Mouse (Mus musculus) heart, postnatal 25 days (tissue): Measurements from ENCODE around the gene Trim72. TPM values are rescaled to one million over a fixed set of nuclear protein-coding genes. Genes with fewer than 3 reads are reported as not detected.

ENCODE experiments used
- DNase-seq: peaks from one replicate; pipeline ENCODE4 v3.0.0; 2022; ENCODE audit warnings: low spot score
- intact Hi-C: fragments of 180-260 bp; cut with DNase I; formaldehyde crosslinking; loops from one replicate; pipeline ENCODE4 v1.15.1; 2025
- total RNA-seq, 2 experiments: library from RNA; stranded (reverse); gene quantifications; 2 replicates each; pipeline ENCODE4 v1.2.3; 2021

Gene Trim72
- total RNA-seq, 2 experiments from 2014 or later: 301 to 325 TPM

- intact Hi-C loops: no loop called here
- no peak for DNase-seq
These were observed 40.5 kb downstream of the Trim72 start for GRCm38 (mm10) chr7:128044142-128044785.

DNA sequence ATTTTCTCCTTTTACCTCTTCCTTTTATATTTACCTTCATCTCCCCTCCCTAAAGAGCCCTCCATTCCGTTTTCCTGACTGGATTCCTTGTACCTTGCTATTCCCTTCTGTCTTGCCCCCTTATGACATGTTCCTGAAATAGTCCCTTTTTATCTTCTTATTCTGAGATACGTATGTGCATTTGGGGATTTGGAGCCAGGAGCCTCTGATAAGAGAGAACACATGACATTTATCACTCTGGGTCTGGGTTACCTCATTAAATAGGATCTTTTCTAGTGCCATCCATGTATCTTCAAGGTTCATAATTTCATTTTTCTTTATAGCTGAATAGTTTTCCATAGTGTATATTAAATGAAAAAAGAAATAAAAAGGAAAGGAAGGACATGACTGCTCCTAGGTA is 41.9 kb downstream of the Trim72 start:
- intact Hi-C loops: no loop called here
- no peak for DNase-seq

GRCm38 (mm10) chr7:128048819-128049218 is 45.1 kb downstream of the Trim72 start:
- no peak for DNase-seq
- intact Hi-C loops: no loop called here

GRCm38 (mm10) chr7:128049254-128049653 is 45.5 kb downstream of the Trim72 start:
- no peak for DNase-seq
- intact Hi-C loops: no loop called here

DNA sequence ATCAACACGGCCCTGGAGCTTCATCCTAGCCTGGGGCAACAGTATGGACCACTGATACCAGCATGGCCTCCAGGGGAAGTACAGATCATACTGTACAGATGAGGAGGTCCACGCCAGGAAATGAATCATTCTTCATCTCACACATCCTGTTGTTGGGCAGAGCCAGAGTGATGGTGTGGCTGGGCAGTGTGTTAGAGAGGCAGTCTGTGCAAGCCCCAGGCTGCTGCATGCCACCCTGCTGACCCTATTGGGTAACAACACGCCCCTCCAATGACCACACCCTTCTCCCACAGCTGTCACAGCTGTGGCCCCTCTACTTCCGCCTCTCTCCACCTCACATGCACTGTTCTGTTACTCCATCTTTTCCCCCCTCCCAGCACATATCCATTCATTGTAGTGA is 47.0 kb downstream of the Trim72 start:
- DNase-seq: no peak
- intact Hi-C loops: no loop called here

- no peak for DNase-seq
- intact Hi-C loops: no loop called here
These were observed 49.3 kb downstream of the Trim72 start for GRCm38 (mm10) chr7:128053061-128053460.

DNA sequence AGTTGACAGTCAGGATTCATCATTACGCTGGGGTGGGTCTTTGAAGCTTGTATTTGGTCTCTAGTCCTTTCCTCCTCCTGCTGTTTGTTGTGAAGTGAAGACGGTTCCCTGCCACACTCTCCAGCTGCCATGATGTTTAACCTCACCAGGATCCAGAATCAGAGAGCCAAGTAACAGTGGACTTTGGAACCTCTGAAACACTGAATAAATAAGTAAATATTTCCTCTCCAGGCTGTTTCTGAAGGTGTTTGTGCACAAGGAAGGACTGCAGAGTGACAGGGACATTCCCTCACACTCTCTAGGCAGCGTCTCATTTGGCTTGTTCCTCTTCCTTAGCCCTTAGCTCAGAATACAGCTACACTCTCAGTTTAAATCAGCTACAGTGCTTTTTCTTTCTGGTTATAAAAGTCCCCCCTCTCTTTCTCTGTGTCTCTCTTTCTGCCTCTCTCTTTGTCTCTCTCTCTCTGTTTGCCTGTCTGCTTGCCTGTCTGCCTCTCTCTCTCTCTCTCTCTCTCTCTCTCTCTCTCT is 53.2 kb downstream of the Trim72 start:
- intact Hi-C loops: no loop called here

DNA sequence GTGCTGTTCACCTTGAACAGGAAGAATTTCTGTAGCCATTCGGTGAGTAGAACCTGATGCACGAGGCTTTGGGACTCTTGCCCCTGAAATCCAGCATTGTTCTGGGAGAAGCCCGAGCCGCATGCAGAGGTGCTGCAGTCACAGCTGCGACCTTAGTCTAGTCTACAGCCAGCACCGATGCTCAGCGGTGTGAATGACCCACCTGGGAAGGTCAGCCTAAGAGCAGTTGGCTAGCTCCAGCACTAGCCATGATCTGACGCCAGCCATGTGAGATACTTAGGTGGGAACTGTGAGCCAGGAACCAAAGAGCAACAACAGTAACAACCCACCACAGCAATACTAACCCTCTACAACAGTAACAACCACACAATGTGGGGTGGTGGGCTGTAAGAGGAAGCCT is 54.1 kb downstream of the Trim72 start:
- no peak for DNase-seq

More for the DNA sequence above, 53.2 kb downstream of the Trim72 start:
- DNase-seq: no peak

DNA sequence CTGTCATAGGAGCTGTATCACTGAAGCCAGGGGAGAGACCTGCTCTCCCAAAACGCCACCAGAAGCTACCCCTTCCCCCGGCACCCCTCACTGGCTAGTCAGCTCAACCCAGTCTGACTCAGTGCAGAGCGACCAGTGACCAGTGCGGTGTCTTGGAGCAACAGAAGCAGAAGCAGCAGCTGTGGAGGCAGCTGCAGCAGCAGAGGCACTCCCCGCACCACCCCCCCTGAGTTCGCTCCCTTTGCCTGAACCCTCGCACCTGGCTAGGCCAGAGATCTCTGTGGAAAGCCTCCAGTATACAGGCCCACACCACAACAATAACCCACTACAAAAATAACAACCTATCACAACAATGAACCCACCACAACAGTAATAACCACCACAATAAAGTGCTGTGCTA is 54.8 kb downstream of the Trim72 start:
- DNase-seq: no peak
- intact Hi-C loops: no loop called here

More for the DNA sequence above, 54.1 kb downstream of the Trim72 start:
- intact Hi-C loops: no loop called here

DNA sequence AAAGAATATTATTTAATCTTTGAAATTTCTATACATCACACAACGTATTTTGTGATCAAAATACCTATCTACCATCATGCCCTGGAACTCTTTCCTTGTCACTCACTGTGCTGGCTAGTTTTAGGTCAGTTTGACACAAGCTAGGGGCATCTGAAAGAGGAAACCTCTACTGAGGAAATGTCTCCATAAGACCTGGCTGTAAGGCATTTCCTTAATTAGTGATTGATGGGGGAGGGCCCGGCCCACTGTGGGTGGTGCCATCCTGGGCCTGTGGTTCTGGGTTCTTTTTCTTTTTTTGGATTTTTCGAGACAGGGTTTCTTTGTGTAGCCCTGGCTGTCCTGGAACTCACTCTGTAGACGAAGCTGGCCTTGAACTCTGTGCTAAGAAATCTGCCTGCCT is 55.3 kb downstream of the Trim72 start:
- no peak for DNase-seq
- intact Hi-C loops: no loop called here

Other genes starting within 250 kb of the Trim72 start
- 10 to 100 TPM; 16.5 to 19.4 TPM for gene Orai3, start 234.1 kb upstream of the Trim72 start, total RNA-seq
- gene Setd1a, start 227.3 kb upstream of the Trim72 start, total RNA-seq: 10 to 100 TPM; 18.8 to 21.1 TPM
- 1 to 10 TPM; 2.0 to 3.6 TPM for gene Gm49388, start 218.3 kb upstream of the Trim72 start, total RNA-seq
- 10 to 100 TPM; 15.4 to 16.0 TPM for gene Hsd3b7, start 203.3 kb upstream of the Trim72 start, total RNA-seq
- 10 to 100 TPM; 61.4 to 68.7 TPM for gene Stx4a, start 179.7 kb upstream of the Trim72 start, total RNA-seq
- gene Stx1b, start 179.4 kb upstream of the Trim72 start, total RNA-seq: under 1 TPM; 0.39 to 0.42 TPM
- gene Zfp646, start 127.7 kb upstream of the Trim72 start, total RNA-seq: 10 to 100 TPM; 17.2 to 18.4 TPM
- 1 to 10 TPM; 3.4 to 4.7 TPM for gene Zfp668, start 127.1 kb upstream of the Trim72 start, total RNA-seq
- gene Prss53, start 113.0 kb upstream of the Trim72 start, total RNA-seq: 1 to 10 TPM in 1 of 2 experiments, under 1 TPM in 1; 0.99 to 1.3 TPM
- gene Gm21974, start 108.5 kb upstream of the Trim72 start, total RNA-seq: not detected
- gene Vkorc1, start 108.3 kb upstream of the Trim72 start, total RNA-seq: 10 to 100 TPM; 15.2 to 22.0 TPM
- gene Bckdk, start 99.9 kb upstream of the Trim72 start, total RNA-seq: 100 to 1,000 TPM in 1 of 2 experiments, 10 to 100 TPM in 1; 98.8 to 104 TPM
- gene Kat8, start 91.4 kb upstream of the Trim72 start, total RNA-seq: 10 to 100 TPM; 12.3 to 13.5 TPM
- gene Prss8, start 73.8 kb upstream of the Trim72 start, total RNA-seq: not detected
- 1 to 10 TPM; 7.5 to 8.1 TPM for gene Prss36, start 57.2 kb upstream of the Trim72 start, total RNA-seq
- gene Fus, start 36.5 kb upstream of the Trim72 start, total RNA-seq: 100 to 1,000 TPM; 139 to 171 TPM
- gene Pycard, start 10.1 kb upstream of the Trim72 start, total RNA-seq: 10 to 100 TPM; 10.3 to 10.9 TPM
- gene Itgam, start 58.7 kb downstream of the Trim72 start, total RNA-seq: 1 to 10 TPM; 4.6 to 5.1 TPM
- gene Gm49368, start 58.7 kb downstream of the Trim72 start, total RNA-seq: not detected
- gene Itgax, start 125.6 kb downstream of the Trim72 start, total RNA-seq: under 1 TPM; 0.17 to 0.26 TPM
- not detected for gene Itgad, start 150.4 kb downstream of the Trim72 start, total RNA-seq
- 1,000 to 10,000 TPM; 2,394 to 2,415 TPM for gene Cox6a2, start 202.4 kb downstream of the Trim72 start, total RNA-seq
- 1 to 10 TPM; 6.8 to 7.2 TPM for gene Armc5, start 233.4 kb downstream of the Trim72 start, total RNA-seq
- gene 9130023H24Rik, start 234.1 kb downstream of the Trim72 start, total RNA-seq: 1 to 10 TPM; 3.3 to 3.4 TPM
- gene Tgfb1i1, start 242.9 kb downstream of the Trim72 start, total RNA-seq: 10 to 100 TPM; 19.6 to 22.5 TPM